Mouse (Mus musculus) spleen, adult 12 weeks (tissue): Measurements from ENCODE around the gene Pbx1.

Experiments used
- DNase-seq: peaks from one replicate; pipeline ENCODE4 v3.0.0; 2022; ENCODE audit warnings: low spot score

The Pbx1 gene

DNA sequence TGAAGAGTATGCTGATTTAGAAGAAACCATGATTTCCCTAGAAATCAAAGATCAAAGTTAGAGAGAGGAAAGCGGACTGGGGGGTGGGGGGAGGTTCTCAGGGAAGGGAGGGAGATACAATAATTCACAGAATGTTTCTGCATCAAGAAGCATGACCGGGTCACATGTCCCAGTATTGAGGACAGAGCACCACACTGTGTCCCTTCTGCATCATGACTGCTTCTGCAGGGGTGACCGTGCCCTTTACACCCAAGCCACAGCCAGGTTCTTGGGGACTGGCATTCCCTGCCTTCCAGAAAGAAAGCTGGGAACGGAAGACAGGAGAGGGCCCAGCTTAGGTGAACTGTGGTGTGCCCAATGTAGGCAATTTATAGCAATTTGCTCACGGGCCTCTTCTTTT lies 207.9 kb downstream of the Pbx1 start:
- DNase-seq, result no peak

DNA sequence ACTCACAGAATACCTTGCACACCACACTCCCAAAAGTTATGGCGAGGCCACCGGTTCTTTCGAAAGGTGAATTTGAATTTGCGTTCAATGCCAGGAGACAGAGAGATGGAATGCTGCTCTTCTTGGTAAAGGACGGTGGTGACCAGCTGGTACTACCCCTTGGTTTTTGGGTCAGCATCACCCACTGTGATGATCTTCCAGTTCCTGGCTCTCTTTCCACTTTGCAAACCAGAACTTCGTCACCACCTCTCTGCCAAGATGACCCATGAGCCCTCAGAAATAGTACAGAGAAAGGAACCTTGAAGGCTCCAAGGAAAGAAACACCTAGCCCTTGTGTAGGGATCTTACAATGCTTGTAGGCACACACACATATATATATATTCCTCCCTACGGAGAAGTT lies 209.3 kb downstream of the Pbx1 start:
- no peak for DNase-seq

DNA sequence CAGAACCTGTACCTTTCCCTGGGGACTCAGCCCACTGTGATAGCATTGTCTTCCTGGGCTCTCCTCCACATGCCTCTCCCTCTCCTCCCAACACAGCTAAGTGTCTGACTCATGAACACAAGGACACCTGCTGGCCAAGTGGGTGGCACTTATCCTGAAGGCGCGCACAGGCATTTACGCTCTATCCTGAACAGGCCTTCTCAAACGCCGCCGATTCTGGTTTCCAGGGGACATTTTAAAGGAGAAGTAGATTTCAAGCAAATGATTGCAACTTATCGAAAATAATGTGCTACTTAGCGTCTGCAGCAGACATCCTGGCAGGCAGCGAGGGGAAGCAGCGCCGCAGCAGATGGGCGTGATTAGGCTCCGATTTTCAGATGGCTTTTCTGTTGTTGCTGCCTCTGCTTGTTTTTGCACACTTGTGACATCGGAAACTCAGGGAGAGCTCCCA lies 211.0 kb downstream of the Pbx1 start:
- DNase-seq, result no peak

DNA sequence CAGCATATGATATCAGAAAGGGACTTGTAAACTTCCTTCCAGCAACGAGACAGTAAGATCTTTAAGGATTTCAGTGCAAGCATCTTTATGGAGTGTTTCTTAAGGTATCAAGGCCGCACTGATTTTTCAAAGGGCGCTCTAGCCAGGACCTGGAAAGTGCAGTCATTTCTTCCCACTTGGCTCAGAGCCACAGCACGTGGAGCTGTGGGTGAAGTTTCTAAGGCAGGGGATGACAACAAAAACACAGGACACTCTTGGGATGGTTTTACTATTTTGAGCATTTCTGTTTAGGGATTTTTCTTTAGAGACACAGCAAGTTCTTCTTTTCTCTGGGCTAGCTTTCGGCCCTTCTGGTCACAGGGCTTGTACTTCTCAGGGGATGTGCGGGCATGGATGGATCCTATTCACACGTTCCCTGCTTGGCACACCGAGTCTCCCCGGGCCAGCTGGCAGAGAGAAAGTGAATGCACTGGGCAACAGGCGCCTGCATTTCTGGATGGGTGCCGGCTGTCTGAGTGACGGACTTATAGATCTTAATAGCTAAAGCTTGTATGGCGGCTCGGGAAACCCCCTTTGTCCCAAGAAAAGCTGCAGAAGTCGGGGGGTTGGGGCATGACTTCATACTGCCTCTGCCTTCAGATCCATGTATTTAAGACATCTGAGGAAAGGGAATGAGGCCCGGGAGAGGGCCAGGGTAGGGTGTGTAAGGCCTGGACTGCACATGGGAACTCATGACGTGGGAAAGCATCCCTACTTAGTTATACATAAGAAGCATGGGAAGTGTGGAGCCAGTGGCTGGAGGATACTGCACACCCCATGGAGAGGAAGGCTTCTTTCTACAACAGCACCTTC lies 215.9 kb downstream of the Pbx1 start:
- DNase-seq, result no peak

DNA sequence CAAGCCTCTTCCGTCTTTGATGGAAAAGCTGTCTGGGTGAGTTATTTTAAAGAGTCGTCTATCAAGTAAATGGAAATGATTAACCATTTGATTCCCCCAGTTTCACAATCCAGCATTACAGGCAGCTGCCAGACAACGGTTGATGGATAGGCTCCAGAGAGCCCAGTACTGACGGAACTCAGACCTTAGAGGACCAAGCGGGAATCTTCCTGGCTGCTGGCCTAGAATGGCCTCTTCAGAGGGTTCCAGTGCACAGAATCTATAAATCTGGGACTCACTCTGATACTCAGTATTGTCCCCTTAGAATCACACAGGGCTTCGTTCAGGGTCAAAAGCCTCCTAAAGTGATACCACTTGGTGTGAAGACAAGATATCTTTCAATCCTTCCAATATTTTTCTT lies 216.6 kb downstream of the Pbx1 start:
- no peak for DNase-seq

DNA sequence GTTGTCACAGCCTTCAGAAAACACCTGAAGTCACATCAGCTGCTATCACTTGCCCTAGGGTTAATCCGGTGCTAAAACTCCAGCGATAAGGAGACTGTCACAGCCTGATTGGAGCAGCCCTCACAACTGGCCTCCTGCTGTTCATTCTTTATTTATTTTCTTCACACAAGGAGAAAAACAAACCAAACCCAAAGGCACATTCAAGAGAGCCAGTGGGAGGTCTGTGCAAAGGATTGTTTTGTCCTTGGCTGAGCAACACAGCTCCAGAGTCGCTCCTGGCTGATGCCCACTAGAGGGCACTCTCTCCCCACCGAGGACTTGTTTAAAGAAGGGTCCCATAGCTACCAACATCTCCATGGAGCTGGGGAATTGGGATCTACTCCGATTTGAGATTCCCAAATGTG lies 218.0 kb downstream of the Pbx1 start:
- DNase-seq, result peak; percentile 11

DNA sequence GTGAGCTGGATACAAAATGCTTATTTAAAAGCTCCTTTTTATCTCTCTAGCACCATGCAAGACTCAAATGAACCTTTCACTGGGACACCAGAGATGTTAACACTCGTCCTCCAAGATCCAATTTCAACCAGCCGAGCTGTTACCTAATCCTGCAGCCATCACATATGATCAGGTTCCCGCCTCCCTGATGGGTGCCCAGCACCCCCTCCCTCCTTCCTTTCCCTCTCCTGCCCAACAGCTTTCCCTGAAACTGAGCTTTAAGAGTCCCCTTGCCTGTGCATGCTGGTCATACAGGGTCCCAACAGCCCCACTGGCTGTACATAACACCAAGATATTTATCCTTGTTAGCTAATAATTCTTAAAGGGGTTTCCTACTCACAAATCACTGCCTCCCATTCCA lies 218.5 kb downstream of the Pbx1 start:
- no peak for DNase-seq

DNA sequence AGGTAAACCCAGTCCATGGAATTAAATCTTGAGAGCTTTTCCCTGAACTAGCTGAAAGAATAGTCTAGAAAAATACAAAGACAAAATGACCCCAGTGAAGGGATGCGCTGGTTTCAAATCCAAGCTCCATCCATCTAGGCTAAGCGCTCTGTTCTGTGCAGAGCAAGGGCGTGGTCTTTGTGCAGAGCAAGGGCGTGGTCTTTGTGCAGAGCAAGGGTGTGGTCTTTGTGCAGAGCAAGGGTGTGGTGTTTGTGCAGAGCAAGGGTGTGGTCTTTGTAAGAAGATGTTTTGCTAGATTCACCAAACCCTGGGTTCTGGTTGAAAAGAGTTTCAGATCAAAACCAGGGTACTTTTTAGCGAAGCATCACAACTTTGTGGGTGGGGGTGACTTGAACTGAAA lies 221.7 kb downstream of the Pbx1 start:
- no peak for DNase-seq

DNA sequence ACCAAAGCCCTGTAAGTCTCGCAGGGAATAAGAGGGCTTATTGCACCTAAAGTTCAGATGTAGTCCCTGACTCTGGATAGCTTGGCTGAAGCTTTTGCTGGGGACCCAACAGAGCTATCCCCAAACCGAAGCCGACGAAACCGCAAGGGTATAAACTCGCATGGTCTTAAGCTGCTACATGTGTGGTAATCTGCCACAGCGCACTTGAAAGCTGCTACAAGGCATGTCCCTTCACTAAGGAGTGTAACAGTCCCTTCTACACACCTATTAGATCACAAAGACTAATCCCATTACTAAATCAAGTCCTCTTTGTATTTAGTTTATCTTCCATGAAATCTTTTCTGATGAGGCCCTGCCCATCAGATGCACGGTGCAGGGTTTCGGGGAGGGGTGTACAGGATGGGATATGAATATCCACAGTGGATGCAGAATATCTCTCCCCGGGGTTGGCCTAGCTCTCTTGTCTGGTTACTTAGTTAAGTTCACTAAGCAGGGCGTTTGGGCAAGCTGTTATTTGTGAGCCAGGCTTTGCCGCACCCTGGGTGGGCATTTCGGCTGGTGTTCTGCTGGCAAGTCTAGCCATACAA lies 231.4 kb downstream of the Pbx1 start:
- DNase-seq, result no peak

DNA sequence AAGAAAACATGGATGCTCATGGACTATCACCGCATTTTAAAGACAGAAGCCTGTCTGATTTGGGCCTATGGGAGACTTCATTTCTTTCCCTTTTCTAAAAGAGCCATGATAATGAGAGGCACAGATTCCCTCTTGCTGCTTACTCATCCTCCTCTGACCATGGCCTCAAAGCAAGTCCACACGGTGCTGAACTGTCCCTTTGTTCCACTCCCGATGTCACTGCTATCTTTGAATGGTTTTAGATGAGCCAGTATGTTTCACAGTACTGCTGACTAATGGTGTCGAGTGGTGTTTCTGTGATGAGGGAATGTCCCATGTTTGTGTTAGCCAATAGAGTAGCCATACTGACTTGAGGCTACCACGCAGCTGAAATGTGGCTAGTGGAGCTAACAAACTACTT lies 233.8 kb downstream of the Pbx1 start:
- no peak for DNase-seq

DNA sequence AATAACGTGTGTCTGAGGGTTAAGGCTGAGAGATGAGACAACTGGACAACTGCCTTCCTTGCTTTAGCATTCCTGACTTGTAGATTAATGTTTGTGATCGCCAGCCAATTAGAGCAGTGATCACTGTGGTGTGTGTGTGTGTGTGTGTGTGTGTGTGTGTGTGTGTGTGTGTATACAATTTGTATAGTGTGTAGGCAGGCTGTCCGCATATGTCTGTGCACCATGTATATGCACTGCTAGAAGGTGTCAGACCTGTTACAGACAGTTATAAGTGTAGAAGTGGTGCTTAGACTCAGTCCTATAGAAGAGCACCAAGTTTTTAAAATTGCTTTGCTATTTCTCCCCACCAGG lies 234.2 kb downstream of the Pbx1 start:
- DNase-seq, result no peak

DNA sequence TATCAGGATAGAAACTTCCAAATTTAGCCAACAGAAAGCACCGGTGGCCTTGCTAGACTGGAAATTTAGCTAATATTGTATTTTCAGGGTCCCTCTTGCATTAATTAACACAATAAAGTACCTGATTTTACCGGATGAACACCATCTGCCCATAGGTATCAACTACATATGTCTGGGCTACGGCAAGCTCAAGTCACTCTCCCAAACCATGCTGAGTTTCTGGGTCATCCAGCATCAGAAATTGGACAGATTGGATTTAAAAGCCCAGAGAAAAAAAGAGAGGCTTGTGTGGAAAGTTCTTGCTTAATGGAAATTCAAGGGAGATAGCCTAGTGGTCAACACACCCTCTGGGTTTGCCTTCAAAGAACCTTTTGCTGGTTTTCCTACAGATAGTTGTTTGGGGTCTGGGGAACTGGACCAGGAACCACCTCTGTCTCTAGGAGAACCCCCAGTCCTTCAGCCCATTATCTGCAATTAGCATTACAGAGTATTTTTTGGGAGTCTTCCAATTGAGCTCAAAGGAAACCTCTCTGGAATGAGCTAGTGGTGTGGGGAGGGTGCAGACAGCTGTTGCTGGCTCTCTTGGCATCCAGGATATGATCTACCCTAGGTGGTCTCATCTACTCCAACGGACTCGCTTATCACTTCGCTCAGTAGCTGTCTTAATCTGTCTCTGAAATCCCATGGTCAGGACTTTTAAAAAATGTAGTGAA lies 234.7 kb downstream of the Pbx1 start:
- no peak for DNase-seq

DNA sequence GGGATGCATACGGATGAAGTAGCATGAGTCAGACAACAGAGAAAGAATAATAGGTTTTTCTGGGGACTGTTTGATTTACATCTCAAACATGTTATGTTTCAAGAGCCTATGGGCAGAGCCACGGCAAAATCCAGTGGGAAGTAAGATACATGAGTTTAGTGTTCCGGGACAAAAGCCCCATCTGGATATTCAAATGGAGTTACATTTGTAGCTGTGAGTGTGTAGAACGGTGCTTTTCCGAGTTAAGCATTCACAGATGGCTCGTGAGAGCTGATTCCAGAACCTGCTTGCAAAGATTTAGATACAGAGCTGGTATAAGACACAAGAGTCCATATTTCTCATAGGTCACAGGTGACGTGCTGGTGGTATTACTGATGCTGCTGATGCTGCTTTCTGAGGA lies 238.7 kb downstream of the Pbx1 start:
- DNase-seq, result no peak

DNA sequence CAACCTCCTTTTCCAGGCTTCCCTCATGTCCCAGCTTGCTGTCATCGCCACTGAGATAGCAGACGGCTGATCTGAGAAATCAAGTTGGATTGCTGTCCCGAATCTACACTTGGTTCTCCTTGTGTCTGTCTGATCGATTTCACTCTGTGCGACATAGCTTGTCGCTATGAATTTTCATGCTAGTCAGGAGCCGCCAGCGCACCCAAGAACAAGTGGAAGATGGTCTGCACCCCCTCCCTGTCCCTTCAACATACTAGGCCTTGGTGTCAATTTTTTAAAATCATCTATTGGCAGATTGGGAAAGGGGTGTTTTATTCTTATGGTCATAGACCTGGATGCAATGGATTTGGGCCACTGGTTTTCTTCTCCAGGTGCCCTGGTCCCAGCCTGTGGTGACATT lies 249.3 kb downstream of the Pbx1 start:
- DNase-seq, result no peak

DNA sequence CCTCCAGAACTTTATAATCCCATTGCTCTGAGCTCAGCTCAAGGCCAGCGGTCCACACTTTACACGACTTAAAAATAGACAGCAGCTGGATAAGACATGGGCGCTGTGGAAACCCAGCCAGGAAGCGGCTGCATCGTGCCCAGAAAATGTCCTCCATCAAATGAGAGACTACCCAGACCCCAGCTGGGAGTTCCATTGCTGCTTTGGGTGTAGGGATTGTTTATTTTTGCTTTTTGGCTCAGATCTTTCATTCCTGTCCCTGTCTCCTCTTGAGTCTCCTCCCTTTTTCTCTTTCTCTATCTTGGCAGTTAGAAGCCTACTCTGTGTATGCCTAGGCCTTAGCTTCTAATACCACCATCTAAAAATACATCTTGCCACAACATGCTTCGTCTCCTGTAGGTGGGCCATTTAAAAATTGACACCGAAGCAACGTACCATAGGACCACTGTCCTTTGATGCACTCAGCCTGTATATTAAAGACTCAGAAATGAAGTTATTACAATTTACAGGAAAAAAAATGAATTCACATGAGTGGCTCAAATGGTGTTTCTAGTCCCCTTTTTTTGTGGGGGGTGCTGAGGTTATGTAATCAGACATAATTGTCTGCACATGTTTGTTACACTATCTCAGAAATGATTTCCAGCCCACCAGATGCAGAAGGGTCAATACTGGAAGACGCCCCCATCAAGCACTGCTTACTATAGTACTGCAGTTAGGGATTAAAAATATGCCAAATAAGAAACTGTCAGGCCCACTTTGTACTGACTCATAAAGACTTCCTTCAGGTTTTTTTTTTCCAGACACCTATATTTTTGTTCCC lies 251.2 kb downstream of the Pbx1 start:
- DNase-seq, result no peak

DNA sequence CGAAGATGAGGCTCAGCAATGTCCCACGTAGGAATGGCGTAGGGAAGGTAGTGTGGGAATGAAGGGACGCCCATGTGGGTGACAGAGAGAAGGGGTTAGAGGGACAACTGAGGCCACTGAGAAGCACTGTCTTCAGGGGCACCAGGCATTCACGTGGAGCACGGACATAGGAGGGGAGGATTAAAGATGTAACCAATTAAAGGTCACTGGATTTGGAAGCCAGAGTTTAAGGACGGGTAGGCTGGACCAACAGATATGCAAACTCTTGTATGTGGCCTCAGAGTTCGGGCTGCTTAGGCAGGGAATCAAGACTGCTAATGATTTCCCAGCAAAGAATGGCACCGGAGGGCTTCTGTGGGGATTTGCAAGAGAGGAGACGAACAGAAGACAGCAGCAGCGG lies 252.4 kb downstream of the Pbx1 start:
- DNase-seq, result no peak

DNA sequence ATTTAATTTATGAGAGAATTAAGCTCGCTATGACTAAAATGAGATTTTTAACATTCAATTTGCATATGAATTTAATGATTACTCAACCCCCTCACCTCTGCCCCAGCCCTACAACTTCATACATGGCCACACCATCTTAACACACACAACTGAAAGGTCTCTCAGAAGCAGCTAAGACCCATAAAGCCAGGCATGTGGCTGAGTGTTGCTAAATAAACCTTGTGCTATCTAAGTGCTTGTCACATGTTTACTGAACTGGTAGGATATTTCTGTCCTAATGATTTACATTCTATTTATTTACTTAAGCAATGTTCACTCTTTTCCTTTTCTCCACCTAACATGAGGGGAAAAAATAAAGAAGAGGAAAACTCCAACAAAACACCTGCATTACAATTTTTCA lies 253.5 kb downstream of the Pbx1 start:
- DNase-seq, result no peak

DNA sequence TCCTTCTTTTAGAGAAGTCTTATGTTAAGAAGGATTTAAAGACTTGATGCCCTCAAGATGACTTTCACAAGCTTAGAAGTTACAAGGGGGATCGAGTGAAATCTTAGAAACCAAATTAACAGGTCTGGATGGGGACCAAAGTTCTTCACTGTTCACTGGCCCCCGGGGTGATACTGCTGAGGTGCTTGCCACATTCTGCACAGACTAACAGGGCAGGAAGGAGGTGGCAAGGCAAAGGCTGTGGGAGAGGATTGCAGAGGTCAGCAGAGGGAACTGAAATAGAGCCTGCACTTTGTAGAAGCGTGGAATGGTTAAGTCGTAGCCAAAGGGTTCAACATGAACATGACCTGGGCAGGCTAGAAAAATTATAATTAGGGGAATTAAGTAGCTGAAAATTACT lies 256.5 kb downstream of the Pbx1 start:
- DNase-seq, result no peak

DNA sequence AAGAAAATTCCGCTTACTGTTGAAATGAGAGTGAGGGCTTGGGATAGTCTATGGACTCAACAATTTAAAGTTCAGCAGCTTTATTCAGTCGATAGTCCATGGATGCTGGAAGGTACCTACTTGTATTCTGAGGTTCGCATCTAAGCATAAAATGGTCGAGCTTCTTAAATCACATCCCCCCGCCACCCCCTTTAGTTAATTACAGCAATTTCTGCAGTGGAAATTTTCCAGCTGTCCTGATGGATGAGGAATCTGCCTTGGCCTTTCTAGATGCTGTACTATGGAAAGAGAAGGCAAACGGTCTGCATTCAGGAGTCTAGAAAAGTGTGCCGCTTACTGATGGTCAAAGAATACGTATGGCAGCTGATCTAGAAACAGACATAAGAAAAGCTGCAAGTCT lies 262.3 kb downstream of the Pbx1 start:
- no peak for DNase-seq

DNA sequence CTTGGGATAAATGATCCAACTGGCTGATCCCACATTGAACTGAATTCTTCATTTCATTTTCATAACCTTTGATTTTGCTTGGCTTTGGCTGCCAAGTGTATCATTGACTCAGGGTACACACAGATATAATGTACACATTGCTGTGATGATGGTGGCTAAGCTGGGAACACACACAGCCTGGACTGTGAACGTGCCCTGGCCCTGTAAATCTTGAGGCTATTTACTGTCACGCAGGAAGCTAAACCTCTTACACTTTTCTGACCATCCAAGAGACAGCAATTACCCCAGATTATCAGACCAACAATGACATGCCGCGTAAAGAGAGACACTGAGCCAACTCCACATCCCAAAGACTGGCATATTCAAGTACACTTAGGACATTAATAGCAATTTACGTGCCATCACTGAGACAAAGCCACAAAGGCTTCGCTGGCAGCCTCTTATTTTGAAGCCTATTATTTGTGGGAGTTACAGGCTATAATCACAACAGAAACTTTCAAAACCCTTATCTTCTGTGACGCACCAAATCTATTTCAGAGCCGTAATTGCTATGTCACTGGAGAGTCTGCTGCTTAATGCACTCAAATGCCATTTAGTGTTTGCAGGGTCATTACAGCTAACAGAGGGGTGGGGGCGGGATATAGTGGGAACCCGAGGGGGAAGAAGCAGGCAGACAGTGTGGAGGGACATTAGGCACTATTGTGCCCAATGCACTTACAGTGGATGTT lies 262.9 kb downstream of the Pbx1 start:
- no peak for DNase-seq

DNA sequence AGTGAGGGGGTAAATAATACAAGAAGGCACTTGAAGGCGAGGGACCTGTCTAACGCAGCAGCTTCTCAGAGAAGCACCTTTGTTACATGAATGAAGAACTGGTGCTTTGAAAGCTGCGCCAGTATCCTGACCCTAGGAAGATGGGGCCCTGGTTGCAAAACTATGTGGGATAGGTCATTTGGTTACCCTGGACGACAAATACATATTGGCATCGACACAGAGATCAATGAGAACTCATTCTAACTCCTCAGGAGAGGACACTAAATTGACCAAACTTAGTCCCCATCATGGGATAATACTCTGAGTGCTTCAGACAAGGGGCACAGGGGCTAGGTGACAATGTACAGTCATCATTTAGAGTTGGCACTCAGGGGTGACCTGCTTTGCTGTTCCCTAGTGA lies 264.3 kb downstream of the Pbx1 start:
- DNase-seq, result no peak

DNA sequence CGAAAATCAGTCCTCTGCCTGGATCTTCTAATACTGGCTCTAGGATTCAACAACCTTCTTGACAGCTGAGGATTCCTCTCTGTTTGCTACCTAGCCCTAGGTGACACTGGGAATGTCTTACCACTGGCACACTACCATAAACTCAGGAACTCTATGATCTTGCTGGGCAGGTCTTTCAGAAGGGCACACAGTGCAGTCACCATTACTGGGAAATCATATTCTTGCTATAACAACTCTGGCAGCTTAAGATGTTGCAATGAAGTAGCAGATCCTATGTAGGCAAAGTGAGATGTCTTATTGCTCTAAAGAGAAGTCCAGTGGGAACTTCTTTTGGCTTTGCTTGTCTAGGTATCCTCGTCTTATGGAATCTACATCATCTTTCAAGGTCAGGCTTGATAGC lies 265.2 kb downstream of the Pbx1 start:
- DNase-seq, result no peak
